Mouse (Mus musculus): ENCODE results near the gene Mcrip2. TPM values are rescaled to one million over a fixed set of nuclear protein-coding genes. Genes with fewer than 3 reads are reported as not detected.
A peak's percentile ranks its signal among the peaks of the same experiment; 100 is the strongest.
"Not testable (repeated sequence)": the region's sequence is repeated elsewhere in the genome, so short reads cannot be mapped to it uniquely, and the experiment has no call there.

Mcrip2 gene
- polyA plus RNA-seq, 2 experiments: 12.3 to 20.2 TPM

- peaks cover 17% of the 10 kb centered on the region for H3K36me3 ChIP-seq (ENCODE audit: control insufficient read depth, insufficient read depth, low read length)
- peaks cover 10% of the 10 kb centered on the region for H3K4me1 ChIP-seq (ENCODE audit: control insufficient read depth, insufficient read depth, low read length)
- peak overlapping the region; percentile 76 for H3K27ac ChIP-seq (replicated peaks; ENCODE audit: low read depth, low read length)
- no peak for TF ChIP-seq POLR2A (IDR thresholded peaks at IDR 0.05; ENCODE audit: borderline replicate concordance, extremely low read depth, insufficient read depth, insufficient read length)
- H3K4me3 ChIP-seq (replicated peaks; ENCODE audit: low read length): peak overlapping the region; percentile 77
- H3K9me3 ChIP-seq (ENCODE audit: control insufficient read depth, low read length): no peaks in the 10 kb centered on the region
- ATAC-seq (ENCODE audit: low FRiP score, low read depth) (no peak), DNase-seq (ENCODE audit: low spot score) (no peak)
- H3K4me2 ChIP-seq (replicated peaks; ENCODE audit: low read depth, low read length, severe bottlenecking): peak overlapping the region; percentile 88
- peak overlapping the region; percentile 45 for H3K9ac ChIP-seq (ENCODE audit: low read depth, low read length, severe bottlenecking)
- H3K27me3 ChIP-seq (ENCODE audit: control insufficient read depth, insufficient read depth, low read length): no peaks in the 10 kb centered on the region
- WGBS: 7% methylated on average over 14 of the region's 14 CpGs
These were observed 5.7 kb upstream of the Mcrip2 start for GRCm38 (mm10) chr17:25874148-25874720.

DNA sequence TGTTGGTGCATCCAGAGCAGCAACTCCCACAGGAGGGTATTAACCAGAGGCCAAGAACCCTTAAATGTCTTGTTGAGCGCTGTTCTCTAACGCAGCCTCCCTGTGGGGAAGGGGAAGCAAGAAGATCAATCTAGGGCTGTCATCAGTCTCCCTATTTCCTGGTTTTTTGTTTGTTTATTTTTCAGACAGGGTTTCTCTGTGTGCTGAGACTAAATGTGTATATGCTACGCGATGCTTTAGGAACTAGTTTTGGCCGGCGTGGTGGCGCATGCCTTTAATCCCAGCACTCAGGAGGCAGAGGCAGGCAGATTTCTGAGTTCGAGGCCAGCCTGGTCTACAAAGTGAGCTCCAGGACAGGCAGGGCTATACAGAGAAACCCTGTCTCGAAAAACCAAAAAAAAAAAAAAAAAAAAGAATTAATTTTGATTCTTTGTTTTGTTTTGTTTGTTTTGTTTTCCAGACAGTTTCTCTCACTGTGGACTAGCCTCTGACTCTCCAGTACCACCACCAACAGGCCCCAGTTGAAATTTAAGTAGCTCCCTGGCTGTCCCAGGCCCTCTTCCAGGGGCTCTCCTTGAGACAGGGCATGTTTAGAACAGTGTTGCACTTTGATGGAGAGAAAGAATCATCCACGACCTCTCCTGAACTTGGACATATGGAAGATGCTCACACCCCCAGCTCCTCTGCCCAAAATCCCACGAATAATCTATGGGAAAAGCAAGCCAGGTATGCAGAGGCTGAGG, 5.0 kb upstream of the Mcrip2 start:
- Histone ChIP-seq H3K27ac (replicated peaks; ENCODE audit: low read depth, low read length) (no peak overlapping the region), H3K27me3 (ENCODE audit: control insufficient read depth, insufficient read depth, low read length) (no peaks in the 10 kb centered on the region), H3K4me1 (ENCODE audit: control insufficient read depth, insufficient read depth, low read length) (peaks cover 15% of the 10 kb centered on the region), H3K36me3 (ENCODE audit: control insufficient read depth, insufficient read depth, low read length) (peaks cover 11% of the 10 kb centered on the region), H3K4me2 (replicated peaks; ENCODE audit: low read depth, low read length, severe bottlenecking) (peak overlapping the region; percentile 88; the same call in 1 of the 2 replicates), H3K9ac (ENCODE audit: low read depth, low read length, severe bottlenecking) (no peak overlapping the region), H3K9me3 (ENCODE audit: control insufficient read depth, low read length) (no peaks in the 10 kb centered on the region), H3K4me3 (replicated peaks; ENCODE audit: low read length) (0 out of 2 replicates have a peak overlapping the region, but pooled peaks have one; percentile 77)
- TF ChIP-seq POLR2A (IDR thresholded peaks at IDR 0.05; ENCODE audit: borderline replicate concordance, extremely low read depth, insufficient read depth, insufficient read length): no peak
- 79% methylated on average over 11 of the region's 11 CpGs for WGBS
- no peak for ATAC-seq (ENCODE audit: low FRiP score, low read depth)
- no peak for DNase-seq (ENCODE audit: low spot score)

- WGBS: 80% methylated on average over 3 of the region's 3 CpGs
- Histone ChIP-seq H3K27me3 (ENCODE audit: control insufficient read depth, insufficient read depth, low read length) (no peaks in the 10 kb centered on the region), H3K4me1 (ENCODE audit: control insufficient read depth, insufficient read depth, low read length) (peaks cover 18% of the 10 kb centered on the region), H3K27ac (replicated peaks; ENCODE audit: low read depth, low read length) (no peak overlapping the region), H3K4me3 (replicated peaks; ENCODE audit: low read length) (no peak overlapping the region), H3K36me3 (ENCODE audit: control insufficient read depth, insufficient read depth, low read length) (peaks cover 2% of the 10 kb centered on the region; the same call in 1 of the 2 replicates), H3K4me2 (replicated peaks; ENCODE audit: low read depth, low read length, severe bottlenecking) (no peak overlapping the region), H3K9me3 (ENCODE audit: control insufficient read depth, low read length) (no peaks in the 10 kb centered on the region), H3K9ac (ENCODE audit: low read depth, low read length, severe bottlenecking) (no peak overlapping the region)
- DNase-seq (ENCODE audit: low spot score) (no peak), ATAC-seq (ENCODE audit: low FRiP score, low read depth) (no peak)
- TF ChIP-seq POLR2A (IDR thresholded peaks at IDR 0.05; ENCODE audit: borderline replicate concordance, extremely low read depth, insufficient read depth, insufficient read length): no peak
These were observed 4.1 kb upstream of the Mcrip2 start for GRCm38 (mm10) chr17:25872676-25873075.

GRCm38 (mm10) chr17:25871566-25871965, 3.0 kb upstream of the Mcrip2 start:
- peaks cover 20% of the 10 kb centered on the region for H3K4me1 ChIP-seq (ENCODE audit: control insufficient read depth, insufficient read depth, low read length)
- not testable (repeated sequence) for H3K9me3 ChIP-seq (ENCODE audit: control insufficient read depth, low read length); H3K27ac ChIP-seq (replicated peaks; ENCODE audit: low read depth, low read length); DNase-seq (ENCODE audit: low spot score); H3K36me3 ChIP-seq (ENCODE audit: control insufficient read depth, insufficient read depth, low read length); H3K9ac ChIP-seq (ENCODE audit: low read depth, low read length, severe bottlenecking); ATAC-seq (ENCODE audit: low FRiP score, low read depth); H3K4me2 ChIP-seq (replicated peaks; ENCODE audit: low read depth, low read length, severe bottlenecking); H3K27me3 ChIP-seq (ENCODE audit: control insufficient read depth, insufficient read depth, low read length); H3K4me3 ChIP-seq (replicated peaks; ENCODE audit: low read length)

GRCm38 (mm10) chr17:25869954-25870353, 1.4 kb upstream of the Mcrip2 start:
- Histone ChIP-seq H3K27me3 (ENCODE audit: control insufficient read depth, insufficient read depth, low read length) (no peaks in the 10 kb centered on the region), H3K4me1 (ENCODE audit: control insufficient read depth, insufficient read depth, low read length) (peaks cover 12% of the 10 kb centered on the region), H3K36me3 (ENCODE audit: control insufficient read depth, insufficient read depth, low read length) (no peaks in the 10 kb centered on the region), H3K9me3 (ENCODE audit: control insufficient read depth, low read length) (no peaks in the 10 kb centered on the region), H3K27ac (replicated peaks; ENCODE audit: low read depth, low read length) (no peak overlapping the region), H3K4me2 (replicated peaks; ENCODE audit: low read depth, low read length, severe bottlenecking) (no peak overlapping the region), H3K9ac (ENCODE audit: low read depth, low read length, severe bottlenecking) (no peak overlapping the region), H3K4me3 (replicated peaks; ENCODE audit: low read length) (no peak overlapping the region)
- DNase-seq (ENCODE audit: low spot score) (no peak), ATAC-seq (ENCODE audit: low FRiP score, low read depth) (no peak)
- TF ChIP-seq POLR2A (IDR thresholded peaks at IDR 0.05; ENCODE audit: borderline replicate concordance, extremely low read depth, insufficient read depth, insufficient read length): no peak
- 92% methylated on average over 2 of the region's 2 CpGs for WGBS
